Mouse (Mus musculus): Measurements from ENCODE around the gene Rarres1. TPM values are rescaled to one million over a fixed set of nuclear protein-coding genes. Genes with fewer than 3 reads are reported as not detected.

Rarres1 gene
- polyA plus RNA-seq, 1 experiment from 2014 or later = 2.6 TPM

GRCm38 (mm10) chr3:67449660-67450059 is 65.7 kb downstream of the Rarres1 start:
- H3K27me3 ChIP-seq (replicated peaks; ENCODE audit: insufficient read depth, low read length) = no peaks in the 10 kb centered on the region
- ATAC-seq = no peak
- 79% methylated on average over 21 of the region's 21 CpGs for WGBS
- peaks cover 23% of the 10 kb centered on the region; the same call in 1 of the 2 replicates for H3K36me3 ChIP-seq (ENCODE audit: insufficient read depth, low read length)
- peak overlapping the region; percentile 32; the same call in 1 of the 2 replicates for H3K4me2 ChIP-seq (replicated peaks; ENCODE audit: low read depth, low read length)
- no peaks in the 10 kb centered on the region for H3K4me1 ChIP-seq (ENCODE audit: insufficient read depth, low read depth, low read length)
- 0 out of 2 replicates have a peak overlapping the region, but pooled peaks have one; percentile 26 for H3K27ac ChIP-seq (ENCODE audit: low read length)
- TF ChIP-seq EP300 (IDR thresholded peaks at IDR 0.05) = no peak
- TF ChIP-seq CTCF (IDR thresholded peaks at IDR 0.05) = no peak
- no peak overlapping the region for H3K4me3 ChIP-seq (ENCODE audit: low read depth, low read length)
- no peaks in the 10 kb centered on the region for H3K9me3 ChIP-seq (ENCODE audit: low read length)
- H3K9ac ChIP-seq (replicated peaks; ENCODE audit: low read depth) = no peak overlapping the region
- DNase-seq (ENCODE audit: low spot score) = no peak

- Histone ChIP-seq H3K27ac (ENCODE audit: low read length) (no peak overlapping the region), H3K4me2 (replicated peaks; ENCODE audit: low read depth, low read length) (no peak overlapping the region), H3K9ac (replicated peaks; ENCODE audit: low read depth) (no peak overlapping the region), H3K4me1 (ENCODE audit: insufficient read depth, low read depth, low read length) (no peaks in the 10 kb centered on the region), H3K4me3 (ENCODE audit: low read depth, low read length) (no peak overlapping the region), H3K27me3 (replicated peaks; ENCODE audit: insufficient read depth, low read length) (no peaks in the 10 kb centered on the region), H3K9me3 (ENCODE audit: low read length) (no peaks in the 10 kb centered on the region), H3K36me3 (ENCODE audit: insufficient read depth, low read length) (peaks cover 32% of the 10 kb centered on the region)
- WGBS = 96% methylated on average over 2 of the region's 2 CpGs
- TF ChIP-seq CTCF (IDR thresholded peaks at IDR 0.05) = peak; percentile 43; the same call in 1 of the 2 replicates
- TF ChIP-seq EP300 (IDR thresholded peaks at IDR 0.05) = no peak
- DNase-seq (ENCODE audit: low spot score) (no peak), ATAC-seq (no peak)
Observed at GRCm38 (mm10) chr3:67447143-67447542, 68.2 kb downstream of the Rarres1 start.

GRCm38 (mm10) chr3:67434011-67434410 is 81.3 kb downstream of the Rarres1 start:
- DNase-seq (ENCODE audit: low spot score) (no peak), ATAC-seq (no peak)
- Histone ChIP-seq H3K9ac (replicated peaks; ENCODE audit: low read depth) (no peak overlapping the region), H3K27me3 (replicated peaks; ENCODE audit: insufficient read depth, low read length) (no peaks in the 10 kb centered on the region), H3K4me3 (ENCODE audit: low read depth, low read length) (no peak overlapping the region), H3K36me3 (ENCODE audit: insufficient read depth, low read length) (peaks cover 17% of the 10 kb centered on the region), H3K4me2 (replicated peaks; ENCODE audit: low read depth, low read length) (no peak overlapping the region), H3K9me3 (ENCODE audit: low read length) (no peaks in the 10 kb centered on the region), H3K4me1 (ENCODE audit: insufficient read depth, low read depth, low read length) (no peaks in the 10 kb centered on the region), H3K27ac (ENCODE audit: low read length) (no peak overlapping the region)
- 89% methylated on average over 6 of the region's 6 CpGs for WGBS
- TF ChIP-seq EP300 (IDR thresholded peaks at IDR 0.05) = no peak
- TF ChIP-seq CTCF (IDR thresholded peaks at IDR 0.05) = no peak

- peak within 1 kb of the TSS; percentile 89 for H3K4me3 ChIP-seq (ENCODE audit: low read depth, low read length)
- peaks cover 3% of the 10 kb centered on the region; the same call in 1 of the 2 replicates for H3K36me3 ChIP-seq (ENCODE audit: insufficient read depth, low read length)
- peak within 1 kb of the TSS; percentile 74 for H3K9ac ChIP-seq (replicated peaks; ENCODE audit: low read depth)
- ATAC-seq (peak; percentile 95), DNase-seq (ENCODE audit: low spot score) (peak; percentile 95)
- H3K4me1 ChIP-seq (ENCODE audit: insufficient read depth, low read depth, low read length) = no peaks in the 10 kb centered on the region
- H3K9me3 ChIP-seq (ENCODE audit: low read length) = peaks cover 5% of the 10 kb centered on the region; the same call in 1 of the 2 replicates
- H3K27me3 ChIP-seq (replicated peaks; ENCODE audit: insufficient read depth, low read length) = no peaks in the 10 kb centered on the region
- WGBS = under 1% methylated on average over 24 of the region's 24 CpGs
- TF ChIP-seq CTCF (IDR thresholded peaks at IDR 0.05) (peak; percentile 93), EP300 (IDR thresholded peaks at IDR 0.05) (no peak)
- H3K4me2 ChIP-seq (replicated peaks; ENCODE audit: low read depth, low read length) = peak within 1 kb of the TSS; percentile 88
- H3K27ac ChIP-seq (ENCODE audit: low read length) = peak within 1 kb of the TSS; percentile 47
Observed at GRCm38 (mm10) chr3:67429999-67430380, 85.3 kb downstream of the Rarres1 start, which contains the start of gene Gfm1. TSS of gene Gfm1 (plus strand) at chr3:67430096.

GRCm38 (mm10) chr3:67429338-67429998 is 85.9 kb downstream of the Rarres1 start:
- Histone ChIP-seq H3K9me3 (ENCODE audit: low read length) (peaks cover 5% of the 10 kb centered on the region; the same call in 1 of the 2 replicates), H3K4me1 (ENCODE audit: insufficient read depth, low read depth, low read length) (no peaks in the 10 kb centered on the region), H3K9ac (replicated peaks; ENCODE audit: low read depth) (no peak overlapping the region; the same call in 1 of the 2 replicates), H3K27me3 (replicated peaks; ENCODE audit: insufficient read depth, low read length) (no peaks in the 10 kb centered on the region), H3K4me2 (replicated peaks; ENCODE audit: low read depth, low read length) (peak overlapping the region; percentile 88), H3K4me3 (ENCODE audit: low read depth, low read length) (peak overlapping the region; percentile 89), H3K27ac (ENCODE audit: low read length) (no peak overlapping the region), H3K36me3 (ENCODE audit: insufficient read depth, low read length) (peaks cover 3% of the 10 kb centered on the region; the same call in 1 of the 2 replicates)
- peak; percentile 52 for ATAC-seq
- DNase-seq (ENCODE audit: low spot score) = no peak
- 28% methylated on average over 8 of the region's 8 CpGs for whole genome bisulfite sequencing
- no peak for TF ChIP-seq EP300 (IDR thresholded peaks at IDR 0.05)
- TF ChIP-seq CTCF (IDR thresholded peaks at IDR 0.05) = peak; percentile 30; the same call in 1 of the 2 replicates

Other genes with a start within 250 kb of the Rarres1 start
- gene Mlf1, start 141.4 kb downstream of the Rarres1 start, polyA plus RNA-seq (2015; fragmentation: Nextera tagmentation; extraction: Ambion mirVana) = 39.8 and 54.8 TPM in 2 replicates
- not detected in 2 replicates for gene Gm17402, start 140.4 kb downstream of the Rarres1 start, polyA plus RNA-seq (2015; fragmentation: Nextera tagmentation; extraction: Ambion mirVana)
- gene Gfm1, start 85.4 kb downstream of the Rarres1 start, polyA plus RNA-seq (2015; fragmentation: Nextera tagmentation; extraction: Ambion mirVana) = 23.9 and 24.3 TPM in 2 replicates
- 156 and 160 TPM in 2 replicates for gene Lxn, start 51.6 kb downstream of the Rarres1 start, polyA plus RNA-seq (2015; fragmentation: Nextera tagmentation; extraction: Ambion mirVana)
- gene Mfsd1, start 67.2 kb upstream of the Rarres1 start, polyA plus RNA-seq (2015; fragmentation: Nextera tagmentation; extraction: Ambion mirVana) = 53.2 and 54.4 TPM in 2 replicates